Mouse (Mus musculus) colon, adult 2 months (tissue): ENCODE data around the gene Lim2. TPM values are rescaled to one million over a fixed set of nuclear protein-coding genes. Genes with fewer than 3 reads are reported as not detected.

ENCODE experiments used
- polyA plus RNA-seq: library from polyadenylated mRNA; depleted of rRNA; stranded (reverse); fragments of >200 nt; gene quantifications from 2 replicates; pipeline ENCODE4 v1.2.3, GENCODE M21; 2012; rRNA removed

Gene Lim2
- not detected in 2 replicates for polyA plus RNA-seq

GRCm38 (mm10) chr7:43427406-43427805 lies at the start of gene Lim2:
Gene Lim2 (plus strand): TSS chr7:43427670.

GRCm38 (mm10) chr7:43408131-43408553 lies 19.3 kb upstream of the Lim2 start, which contains the start of gene Siglecg:
Gene Siglecg (plus strand): TSS chr7:43408204.

GRCm38 (mm10) chr7:43436341-43437255 lies 9.1 kb downstream of the Lim2 start, which contains the start of gene Nkg7:
Gene Nkg7 (plus strand): TSS chr7:43437073.

GRCm38 (mm10) chr7:43440482-43440881 lies 13.0 kb downstream of the Lim2 start, which contains the start of gene Cldnd2:
Gene Cldnd2 (plus strand): TSS chr7:43440782.

GRCm38 (mm10) chr7:43443917-43444293 lies 16.4 kb downstream of the Lim2 start, which contains the start of the genes Etfb and Gm45233:
Gene Etfb (plus strand): TSS chr7:43444083.
Gene Gm45233 (plus strand): TSS chr7:43444128.

GRCm38 (mm10) chr7:43462851-43463250 lies 35.4 kb downstream of the Lim2 start, which contains the start of gene Vsig10l:
Gene Vsig10l (plus strand): TSS chr7:43463151.

Other genes with a start within 250 kb of the Lim2 start
- 1.5 and 3.4 TPM in 2 replicates for gene Zfp715, start 114.4 kb upstream of the Lim2 start, polyA plus RNA-seq
- gene Siglecf, start 76.3 kb upstream of the Lim2 start, polyA plus RNA-seq: 2.6 and 3.5 TPM in 2 replicates
- gene Siglecg, start 19.5 kb upstream of the Lim2 start, polyA plus RNA-seq: 5.6 and 7.6 TPM in 2 replicates
- gene Nkg7, start 9.4 kb downstream of the Lim2 start, polyA plus RNA-seq: 1.9 and 4.9 TPM in 2 replicates
- not detected in 2 replicates for gene Cldnd2, start 13.1 kb downstream of the Lim2 start, polyA plus RNA-seq
- gene Etfb, start 16.4 kb downstream of the Lim2 start, polyA plus RNA-seq: 101 and 105 TPM in 2 replicates
- 0.65 and 0.75 TPM in 2 replicates for gene Gm45233, start 16.5 kb downstream of the Lim2 start, polyA plus RNA-seq
- gene Vsig10l, start 35.5 kb downstream of the Lim2 start, polyA plus RNA-seq: 6.9 and 7.2 TPM in 2 replicates
- 3.8 and 4.3 TPM in 2 replicates for gene Iglon5, start 62.4 kb downstream of the Lim2 start, polyA plus RNA-seq
- gene 4931406B18Rik, start 78.3 kb downstream of the Lim2 start, polyA plus RNA-seq: not detected in 2 replicates
- 5.0 and 5.9 TPM in 2 replicates for gene Cd33, start 116.8 kb downstream of the Lim2 start, polyA plus RNA-seq
- 0.43 and 1.1 TPM in 2 replicates for gene Zfp658, start 134.6 kb downstream of the Lim2 start, polyA plus RNA-seq
- 0.48 and 0.83 TPM in 2 replicates for gene Zfp719, start 151.9 kb downstream of the Lim2 start, polyA plus RNA-seq
- not detected in 2 replicates for gene Zfp819, start 179.5 kb downstream of the Lim2 start, polyA plus RNA-seq
- 4.5 and 5.2 TPM in 2 replicates for gene Ceacam18, start 207.0 kb downstream of the Lim2 start, polyA plus RNA-seq
- 2.0 TPM in 2 replicates for gene Siglece, start 232.5 kb downstream of the Lim2 start, polyA plus RNA-seq
- gene Ctu1, start 244.3 kb downstream of the Lim2 start, polyA plus RNA-seq: 17.9 and 19.5 TPM in 2 replicates